Mouse (Mus musculus) heart, embryonic 14.5 days (tissue): ENCODE results near the gene Cdk2ap1. TPM values are rescaled to one million over a fixed set of nuclear protein-coding genes. Genes with fewer than 3 reads are reported as not detected.
A peak's percentile ranks its signal among the peaks of the same experiment; 100 is the strongest.
"Not testable (repeated sequence)": the region's sequence is repeated elsewhere in the genome, so short reads cannot be mapped to it uniquely, and the experiment has no call there.

ENCODE experiments used
- ATAC-seq: fragments of 200-750 bp; cut with Nextera tagmentation; 2 replicates; pipeline ENCODE4 v1.8.0; 2017; ENCODE audit warnings: low read depth, moderate TSS enrichment; ENCODE audit not compliant: insufficient number of reproducible peaks, insufficient read depth, low FRiP score
- H3K27ac ChIP-seq, 2 experiments: fragments of 200-500 bp in 1 of 2; fragments of 300-500 bp in 1 of 2; sonication (generic) in 1 of 2; replicated peaks in 1 of 2; 2 replicates each; pipeline ENCODE4 v1.5.1; 2012 to 2014; ENCODE audit warnings: low read depth in 2 of 2, low read length in 2 of 2, control low read depth in 1 of 2, mild to moderate bottlenecking in 1 of 2, mixed read lengths in 1 of 2; ENCODE audit not compliant: control insufficient read depth in 1 of 2, insufficient read depth in 1 of 2
- H3K27me3 ChIP-seq: fragments of 300-500 bp; sonication (generic); 2 replicates; pipeline ENCODE4 v1.6.1; 2014; ENCODE audit warnings: mild to moderate bottlenecking, low read length, control low read depth; ENCODE audit not compliant: control insufficient read depth, insufficient read depth
- H3K36me3 ChIP-seq: fragments of 300-500 bp; sonication (generic); 2 replicates; pipeline ENCODE4 v1.6.1; 2014; ENCODE audit warnings: mild to moderate bottlenecking, control low read depth, low read length, mixed read lengths; ENCODE audit not compliant: control insufficient read depth, insufficient read depth
- H3K4me1 ChIP-seq, 2 experiments: fragments of 200-500 bp in 1 of 2; fragments of 300-500 bp in 1 of 2; sonication (generic) in 1 of 2; 2 replicates each; pipeline ENCODE4 v1.6.1; 2012 to 2014; ENCODE audit warnings: low read length in 2 of 2, control low read depth in 1 of 2, mixed read lengths in 1 of 2; ENCODE audit not compliant: control insufficient read depth in 2 of 2, insufficient read depth in 2 of 2
- H3K4me2 ChIP-seq: fragments of 300-500 bp; sonication (generic); 2 replicates; pipeline ENCODE4 v1.6.1; 2014; ENCODE audit warnings: mild to moderate bottlenecking, low read length
- H3K4me3 ChIP-seq, 2 experiments: fragments of 200-500 bp in 1 of 2; fragments of 300-500 bp in 1 of 2; sonication (generic) in 1 of 2; 2 replicates each; pipeline ENCODE4 v1.5.1; 2012 to 2014; ENCODE audit warnings: low read length in 2 of 2, mild to moderate bottlenecking in 2 of 2, control low read depth in 1 of 2, low read depth in 1 of 2, moderate library complexity in 1 of 2; ENCODE audit not compliant: control insufficient read depth in 1 of 2, insufficient read depth in 1 of 2
- H3K9ac ChIP-seq: fragments of 300-500 bp; sonication (generic); 2 replicates; pipeline ENCODE4 v1.6.1; 2014; ENCODE audit warnings: mild to moderate bottlenecking, low read length
- H3K9me3 ChIP-seq: fragments of 300-500 bp; sonication (generic); 2 replicates; pipeline ENCODE4 v1.6.1; 2016; ENCODE audit warnings: low read length, control low read depth; ENCODE audit not compliant: control insufficient read depth
- WGBS: fragments of 180-500 bp; shearing (Covaris S2); extraction: QIAGEN DNeasy Blood & Tissue Kit; methylation state at CpG from one replicate; pipeline ENCODE4 v1.1.7; 2014; 5-methylcytosine and 5-hydroxymethylcytosine counted together
- polyA plus RNA-seq: library from polyadenylated mRNA; unstranded; fragments of >200 nt; fragmentation: Nextera tagmentation; extraction: Ambion mirVana; gene quantifications from 2 replicates; pipeline ENCODE4 v1.2.1, GENCODE M21; 2014

Gene Cdk2ap1
- polyA plus RNA-seq, 1 experiment from 2014 or later = 133 TPM

GRCm38 (mm10) chr5:124315498-124315897, 47.4 kb downstream of the Cdk2ap1 start:
- Histone ChIP-seq H3K9ac (no peak overlapping the region), H3K36me3 (peaks cover 83% of the 10 kb centered on the region), H3K4me1 (peaks cover 3 to 4% of the 10 kb centered on the region in 2 experiments; a peak in 2 of 4 replicates), H3K4me3 (no peak overlapping the region), H3K4me2 (no peak overlapping the region), H3K27me3 (no peaks in the 10 kb centered on the region), H3K9me3 (peaks cover 6% of the 10 kb centered on the region; the same call in 1 of the 2 replicates), H3K27ac (no peak overlapping the region)
- ATAC-seq = no peak
- WGBS = 92% methylated on average over 9 of the region's 9 CpGs

DNA sequence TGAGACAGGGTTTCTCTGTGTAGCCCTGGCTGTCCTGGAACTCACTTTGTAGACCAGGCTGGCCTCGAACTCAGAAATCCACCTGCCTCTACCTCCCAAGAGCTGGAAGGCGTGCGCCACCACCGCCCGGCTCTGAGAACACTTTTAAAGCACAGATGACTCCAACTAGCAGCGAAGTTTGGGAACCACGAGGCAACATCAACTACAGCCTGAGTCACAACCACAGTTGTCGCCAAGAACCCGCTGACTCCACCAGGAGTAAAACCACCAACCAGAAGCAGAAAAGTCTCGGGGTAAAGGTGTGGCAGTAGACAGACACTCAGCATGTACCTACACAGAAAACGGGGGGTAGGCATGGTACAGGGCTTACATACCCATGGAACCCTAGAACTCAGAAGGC, 52.8 kb downstream of the Cdk2ap1 start:
- Histone ChIP-seq H3K27me3 (no peaks in the 10 kb centered on the region), H3K27ac (no peak overlapping the region), H3K4me3 (no peak overlapping the region), H3K4me2 (no peak overlapping the region), H3K9ac (no peak overlapping the region), H3K4me1 (0 out of 4 replicates have a peak, but pooled peaks cover 0 to 3% of the 10 kb centered on the region in 2 experiments), H3K36me3 (peaks cover 77% of the 10 kb centered on the region), H3K9me3 (peaks cover 6% of the 10 kb centered on the region; the same call in 1 of the 2 replicates)
- 93% methylated on average over 11 of the region's 11 CpGs for WGBS
- no peak for ATAC-seq

GRCm38 (mm10) chr5:124309155-124309554, 53.7 kb downstream of the Cdk2ap1 start:
- no peak overlapping the region for H3K4me2 ChIP-seq
- 0 out of 4 replicates have a peak, but pooled peaks cover 0 to 3% of the 10 kb centered on the region in 2 experiments for H3K4me1 ChIP-seq
- peaks cover 74% of the 10 kb centered on the region for H3K36me3 ChIP-seq
- ATAC-seq = no peak
- no peak overlapping the region for H3K4me3 ChIP-seq
- 60% methylated on average over 10 of the region's 10 CpGs for WGBS
- no peaks in the 10 kb centered on the region for H3K27me3 ChIP-seq
- peaks cover 6% of the 10 kb centered on the region; the same call in 1 of the 2 replicates for H3K9me3 ChIP-seq
- 0 out of 4 replicates have a peak overlapping the region, but pooled peaks of 1 of the 2 experiments have one; percentile 9 for H3K27ac ChIP-seq
- no peak overlapping the region for H3K9ac ChIP-seq

DNA sequence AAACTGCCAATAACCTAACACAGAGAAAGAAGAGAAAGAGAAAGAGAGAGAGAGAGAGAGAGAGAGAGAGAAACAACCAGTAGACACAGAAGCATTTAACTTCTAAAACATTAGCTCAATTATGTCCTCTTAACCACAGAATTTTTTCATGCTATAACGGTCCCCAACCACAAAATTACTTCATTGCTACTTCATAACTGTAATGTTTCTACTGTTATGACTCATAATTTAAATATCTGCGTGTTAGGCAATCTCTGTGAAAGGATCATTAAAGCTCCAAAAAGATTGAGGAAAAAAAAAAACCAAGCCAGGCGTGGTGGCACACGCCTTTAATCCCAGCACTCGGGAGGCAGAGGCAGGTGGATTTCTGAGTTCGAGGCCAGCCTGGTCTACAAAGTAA, 60.0 kb downstream of the Cdk2ap1 start:
- ATAC-seq, H3K9me3 ChIP-seq, H3K4me3 ChIP-seq, H3K9ac ChIP-seq, H3K27ac ChIP-seq, H3K4me2 ChIP-seq, H3K27me3 ChIP-seq: not testable (repeated sequence)
- peaks cover 2 to 10% of the 10 kb centered on the region in 2 experiments; a peak in 2 of 4 replicates for H3K4me1 ChIP-seq
- WGBS = 94% methylated on average over 6 of the region's 6 CpGs
- H3K36me3 ChIP-seq = peaks cover 71% of the 10 kb centered on the region

GRCm38 (mm10) chr5:124300132-124300531, 62.8 kb downstream of the Cdk2ap1 start:
- Histone ChIP-seq H3K27ac (peak overlapping the region in 1 of 2 experiments; percentile 28; a peak in 1 of 4 replicates), H3K9ac (no peak overlapping the region), H3K36me3 (peaks cover 66% of the 10 kb centered on the region), H3K4me2 (no peak overlapping the region), H3K9me3 (no peaks in the 10 kb centered on the region), H3K4me3 (no peak overlapping the region), H3K27me3 (no peaks in the 10 kb centered on the region), H3K4me1 (peaks cover 2 to 10% of the 10 kb centered on the region in 2 experiments; a peak in 2 of 4 replicates)
- 23% methylated on average over 4 of the region's 4 CpGs for WGBS
- ATAC-seq = peak; percentile 50; the same call in 1 of the 2 replicates

GRCm38 (mm10) chr5:124299307-124299706, 63.6 kb downstream of the Cdk2ap1 start:
- H3K4me2 ChIP-seq, H3K4me3 ChIP-seq, ATAC-seq, H3K27me3 ChIP-seq, H3K9ac ChIP-seq, H3K27ac ChIP-seq, H3K9me3 ChIP-seq: not testable (repeated sequence)
- H3K4me1 ChIP-seq = peaks cover 2 to 10% of the 10 kb centered on the region in 2 experiments; a peak in 2 of 4 replicates
- 54% methylated on average over 3 of the region's 4 CpGs for WGBS
- peaks cover 66% of the 10 kb centered on the region for H3K36me3 ChIP-seq

DNA sequence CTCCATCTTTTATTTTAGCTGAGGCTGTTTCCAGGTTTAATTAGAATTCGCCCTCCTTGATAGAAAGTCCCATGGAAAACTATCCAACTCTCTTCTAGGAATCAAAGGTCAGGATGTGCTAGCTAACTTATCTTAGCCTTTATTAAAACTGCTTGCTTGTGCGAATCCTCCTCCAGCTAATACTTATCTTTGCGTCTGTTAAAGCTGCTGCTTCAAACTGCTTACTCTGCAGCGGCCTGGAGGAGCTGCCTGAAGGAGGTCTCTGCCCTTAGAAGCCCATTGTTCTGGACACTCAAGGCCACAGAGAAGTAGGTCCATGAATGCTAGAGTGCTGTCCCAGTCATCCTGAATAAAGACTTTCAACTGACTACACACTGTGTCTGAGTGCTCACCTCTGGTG, 66.4 kb downstream of the Cdk2ap1 start:
- WGBS = 85% methylated on average over 4 of the region's 4 CpGs
- no peak overlapping the region for H3K4me2 ChIP-seq
- H3K36me3 ChIP-seq = peaks cover 72% of the 10 kb centered on the region
- no peak for ATAC-seq
- H3K4me3 ChIP-seq = no peak overlapping the region
- peaks cover 2 to 10% of the 10 kb centered on the region in 2 experiments; a peak in 2 of 4 replicates for H3K4me1 ChIP-seq
- no peak overlapping the region for H3K9ac ChIP-seq
- H3K9me3 ChIP-seq = no peaks in the 10 kb centered on the region
- no peak overlapping the region for H3K27ac ChIP-seq
- no peaks in the 10 kb centered on the region for H3K27me3 ChIP-seq
